Mouse (Mus musculus) erythroblast, embryonic 14.5 days (primary cell): ENCODE results near the gene Qars. TPM values are rescaled to one million over a fixed set of nuclear protein-coding genes. Genes with fewer than 3 reads are reported as not detected.

ENCODE experiments used
- H3K27me3 ChIP-seq: 2 replicates; pipeline ENCODE4 v1.6.1; 2012; ENCODE audit warnings: inconsistent platforms; ENCODE audit not compliant: control insufficient read depth
- H3K36me3 ChIP-seq: 2 replicates; pipeline ENCODE4 v1.6.1; 2012; ENCODE audit warnings: mild to moderate bottlenecking, inconsistent platforms; ENCODE audit not compliant: control insufficient read depth
- H3K4me1 ChIP-seq: 2 replicates; pipeline ENCODE4 v1.6.1; 2012; ENCODE audit warnings: inconsistent platforms; ENCODE audit not compliant: control insufficient read depth
- H3K4me3 ChIP-seq: replicated peaks from 2 replicates; pipeline ENCODE3; 2012; ENCODE audit warnings: moderate library complexity, mild to moderate bottlenecking, inconsistent platforms
- H3K9me3 ChIP-seq: 2 replicates; pipeline ENCODE4 v1.6.1; 2012; ENCODE audit warnings: low read length, inconsistent platforms, mixed read lengths; ENCODE audit not compliant: control insufficient read depth
- GATA1 ChIP-seq: IDR thresholded peaks from 2 replicates; pipeline ENCODE4 v1.6.1; 2012; ENCODE audit warnings: low read length, inconsistent platforms, mixed read lengths
- TAL1 ChIP-seq: IDR thresholded peaks from 3 replicates; pipeline ENCODE4 v1.6.1; 2012; ENCODE audit warnings: low read length, inconsistent platforms, mixed read lengths
- polyA plus RNA-seq: library from polyadenylated mRNA; stranded (reverse); fragments of >175 nt; gene quantifications from 2 replicates; pipeline ENCODE4 v1.2.3, GENCODE M21; 2012

Qars gene
- polyA plus RNA-seq, 1 experiment: 5.9 TPM

- TF ChIP-seq TAL1 (no peak), GATA1 (no peak)
- Histone ChIP-seq H3K4me3 (peak within 1 kb of the TSS; percentile 99), H3K36me3 (peaks cover 71% of the 10 kb centered on the region), H3K27me3 (no peaks in the 10 kb centered on the region), H3K4me1 (peaks cover 55% of the 10 kb centered on the region), H3K9me3 (no peaks in the 10 kb centered on the region)
Measured at GRCm38 (mm10) chr9:108516380-108517251, 9.1 kb downstream of the Qars start, which contains the start of gene Qrich1. Gene Qrich1 (plus strand): TSS chr9:108516806.

- Histone ChIP-seq H3K4me3 (peak overlapping the region; percentile 99), H3K36me3 (peaks cover 70% of the 10 kb centered on the region), H3K9me3 (no peaks in the 10 kb centered on the region), H3K27me3 (no peaks in the 10 kb centered on the region), H3K4me1 (peaks cover 60% of the 10 kb centered on the region)
- TF ChIP-seq GATA1 (no peak), TAL1 (no peak)
Measured at GRCm38 (mm10) chr9:108517253-108517930, 9.9 kb downstream of the Qars start.

- peaks cover 68% of the 10 kb centered on the region for H3K36me3 ChIP-seq
- H3K9me3 ChIP-seq: no peaks in the 10 kb centered on the region
- H3K27me3 ChIP-seq: no peaks in the 10 kb centered on the region
- TF ChIP-seq TAL1 (no peak), GATA1 (no peak)
- H3K4me3 ChIP-seq: peak overlapping the region; percentile 99
- peaks cover 57% of the 10 kb centered on the region for H3K4me1 ChIP-seq
Measured at GRCm38 (mm10) chr9:108517931-108518332, 10.4 kb downstream of the Qars start.

GRCm38 (mm10) chr9:108521604-108522003 lies 14.1 kb downstream of the Qars start:
- Histone ChIP-seq H3K4me1 (peaks cover 37% of the 10 kb centered on the region), H3K9me3 (no peaks in the 10 kb centered on the region), H3K36me3 (peaks cover 67% of the 10 kb centered on the region), H3K4me3 (no peak overlapping the region), H3K27me3 (no peaks in the 10 kb centered on the region)
- TF ChIP-seq GATA1 (no peak), TAL1 (no peak)

GRCm38 (mm10) chr9:108523341-108523740 lies 15.8 kb downstream of the Qars start:
- H3K27me3 ChIP-seq: no peaks in the 10 kb centered on the region
- H3K4me3 ChIP-seq: no peak overlapping the region
- peaks cover 83% of the 10 kb centered on the region for H3K36me3 ChIP-seq
- peaks cover 32% of the 10 kb centered on the region for H3K4me1 ChIP-seq
- no peak for TF ChIP-seq TAL1
- no peak for TF ChIP-seq GATA1
- no peaks in the 10 kb centered on the region for H3K9me3 ChIP-seq

GRCm38 (mm10) chr9:108525400-108525799 lies 17.9 kb downstream of the Qars start:
- TF ChIP-seq GATA1: no peak
- no peak for TF ChIP-seq TAL1
- no peaks in the 10 kb centered on the region for H3K27me3 ChIP-seq
- no peak overlapping the region for H3K4me3 ChIP-seq
- H3K4me1 ChIP-seq: peaks cover 12% of the 10 kb centered on the region
- peaks cover 85% of the 10 kb centered on the region for H3K36me3 ChIP-seq
- H3K9me3 ChIP-seq: no peaks in the 10 kb centered on the region

GRCm38 (mm10) chr9:108530954-108531353 lies 23.4 kb downstream of the Qars start:
- Histone ChIP-seq H3K36me3 (peaks cover 97% of the 10 kb centered on the region), H3K9me3 (no peaks in the 10 kb centered on the region), H3K4me1 (no peaks in the 10 kb centered on the region), H3K4me3 (no peak overlapping the region), H3K27me3 (no peaks in the 10 kb centered on the region)
- TF ChIP-seq GATA1 (no peak), TAL1 (no peak)

GRCm38 (mm10) chr9:108531496-108531895 lies 24.0 kb downstream of the Qars start:
- no peaks in the 10 kb centered on the region for H3K27me3 ChIP-seq
- no peaks in the 10 kb centered on the region for H3K4me1 ChIP-seq
- no peak for TF ChIP-seq TAL1
- H3K9me3 ChIP-seq: no peaks in the 10 kb centered on the region
- H3K36me3 ChIP-seq: peaks cover 98% of the 10 kb centered on the region
- H3K4me3 ChIP-seq: no peak overlapping the region

- no peaks in the 10 kb centered on the region for H3K27me3 ChIP-seq
- no peak for TF ChIP-seq GATA1
- TF ChIP-seq TAL1: no peak
- H3K36me3 ChIP-seq: peaks cover 95% of the 10 kb centered on the region
- no peaks in the 10 kb centered on the region for H3K9me3 ChIP-seq
- H3K4me1 ChIP-seq: no peaks in the 10 kb centered on the region
- no peak overlapping the region for H3K4me3 ChIP-seq
Measured at GRCm38 (mm10) chr9:108540846-108541245, 33.3 kb downstream of the Qars start.

GRCm38 (mm10) chr9:108545986-108546385 lies 38.5 kb downstream of the Qars start:
- no peak overlapping the region for H3K4me3 ChIP-seq
- peaks cover 97% of the 10 kb centered on the region for H3K36me3 ChIP-seq
- peaks cover 11% of the 10 kb centered on the region for H3K4me1 ChIP-seq
- no peaks in the 10 kb centered on the region for H3K27me3 ChIP-seq
- TF ChIP-seq GATA1 (no peak), TAL1 (no peak)
- no peaks in the 10 kb centered on the region for H3K9me3 ChIP-seq
